Mouse (Mus musculus) gastrocnemius, adult 2 months (tissue): ENCODE results near the gene Gm3636. TPM values are rescaled to one million over a fixed set of nuclear protein-coding genes. Genes with fewer than 3 reads are reported as not detected.
"Not testable (repeated sequence)": the region's sequence is repeated elsewhere in the genome, so short reads cannot be mapped to it uniquely, and the experiment has no call there.

ENCODE experiments used
- DNase-seq: peaks from one replicate; pipeline ENCODE4 v3.0.0; 2022
- H3K27ac ChIP-seq: fragments of 200-600 bp; 2 replicates; pipeline ENCODE4 v1.8.1; 2022; ENCODE audit warnings: mild to moderate bottlenecking
- H3K4me3 ChIP-seq: fragments of 200-600 bp; 2 replicates; pipeline ENCODE4 v1.8.1; 2022; ENCODE audit warnings: mild to moderate bottlenecking, moderate library complexity
- CTCF ChIP-seq: fragments of 200-600 bp; IDR thresholded peaks from 2 replicates; pipeline ENCODE4 v1.8.1; 2022; ENCODE audit warnings: antibody characterized with exemption, mild to moderate bottlenecking, moderate library complexity
- intact Hi-C: fragments of 180-260 bp; cut with DNase I; formaldehyde crosslinking; loops from one replicate; pipeline ENCODE4 v1.15.1; 2025
- long read RNA-seq, 2 experiments: library from polyadenylated mRNA; stranded (forward); transcript quantifications; one replicate each; pipeline ENCODE4 v2.0.0; 2021
- total RNA-seq, 2 experiments: library from RNA; stranded (reverse); gene quantifications; 2 replicates each; pipeline ENCODE4 v1.2.3; 2021

Gm3636 gene
- 1 to 10 TPM in 1 of 2 experiments, under 1 TPM in 1; 0.18 to 2.1 TPM for total RNA-seq
- long read RNA-seq, experiment 1, partial matches to known transcripts: 0 of 1 reads
- long read RNA-seq, experiment 1, other reads (novel, unspliced or antisense): 1 of 1 reads
- long read RNA-seq, experiment 2: 0 reads

DNA sequence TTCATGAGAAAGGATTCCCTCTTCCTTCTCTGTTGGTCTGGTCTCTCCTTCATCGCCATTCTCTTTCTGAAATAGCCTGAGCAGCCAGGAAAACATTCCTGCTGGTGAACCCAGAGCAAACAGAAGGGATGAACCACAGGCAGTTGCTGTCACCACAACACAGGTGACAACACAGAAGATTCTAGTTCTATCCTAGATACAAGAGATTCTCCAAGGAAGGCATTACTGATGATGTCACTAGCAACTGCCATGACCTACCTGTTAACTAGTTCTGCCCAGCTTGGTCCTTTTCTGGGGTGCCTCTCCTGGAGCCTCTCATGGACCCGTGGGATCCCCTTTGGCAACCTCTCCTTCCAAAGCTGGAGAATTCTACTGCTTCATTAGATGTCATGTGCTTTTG, at the start of gene Gm3636:
Gm3636 (minus strand) TSS at position 101 of the 400 bp plus-strand sequence.
- H3K4me3 ChIP-seq, intact Hi-C loops, DNase-seq: not testable (repeated sequence)

DNA sequence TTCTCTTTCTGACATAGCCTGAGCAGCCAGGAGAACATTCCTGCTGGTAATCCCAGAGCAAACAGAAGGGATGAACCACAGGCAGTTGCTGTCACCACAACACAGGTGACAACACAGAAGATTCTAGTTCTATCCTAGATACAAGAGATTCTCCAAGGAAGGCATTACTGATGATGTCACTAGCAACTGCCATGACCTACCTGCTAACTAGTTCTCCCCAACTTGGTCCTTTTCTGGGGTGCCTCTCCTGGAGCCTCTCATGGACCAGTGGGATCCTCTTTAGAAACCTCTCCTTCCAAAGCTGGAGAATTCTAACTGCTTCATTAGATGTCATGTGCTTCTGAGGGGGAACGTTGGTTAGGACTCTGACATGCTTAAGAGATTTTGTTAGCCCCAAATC, 32.2 kb upstream of the Gm3636 start, which contains the start of gene Gm8362:
Gm8362 (minus strand) TSS at position 101 of the 400 bp plus-strand sequence.
- intact Hi-C loops, DNase-seq: not testable (repeated sequence)

More for the DNA sequence above, at the start of gene Gm3636:
- not testable (repeated sequence) for H3K27ac ChIP-seq

DNA sequence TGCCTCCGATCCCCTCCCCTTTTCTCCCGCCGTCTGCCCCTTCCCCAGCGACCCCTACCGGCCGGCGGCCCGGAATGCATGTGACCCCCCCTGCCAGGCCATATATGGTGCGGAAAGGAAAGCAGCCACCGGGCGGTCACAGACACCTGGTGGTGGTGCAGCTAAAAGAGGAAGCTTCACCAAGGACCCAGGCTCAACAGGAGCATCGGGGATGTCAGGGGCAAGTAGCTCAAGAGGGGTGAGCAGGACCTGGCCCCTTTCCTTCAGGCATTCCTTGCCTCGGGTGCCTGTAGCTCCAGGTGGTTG, 15.1 kb upstream of the Gm3636 start:
- peak; percentile 15 for DNase-seq
- peak; percentile 11; the same call in 1 of the 2 replicates for TF ChIP-seq CTCF
- H3K27ac ChIP-seq, intact Hi-C loops: not testable (repeated sequence)
- peak overlapping the region; percentile 65 for H3K4me3 ChIP-seq

More for the DNA sequence above, 32.2 kb upstream of the Gm3636 start, which contains the start of gene Gm8362:
- H3K4me3 ChIP-seq, H3K27ac ChIP-seq: not testable (repeated sequence)

DNA sequence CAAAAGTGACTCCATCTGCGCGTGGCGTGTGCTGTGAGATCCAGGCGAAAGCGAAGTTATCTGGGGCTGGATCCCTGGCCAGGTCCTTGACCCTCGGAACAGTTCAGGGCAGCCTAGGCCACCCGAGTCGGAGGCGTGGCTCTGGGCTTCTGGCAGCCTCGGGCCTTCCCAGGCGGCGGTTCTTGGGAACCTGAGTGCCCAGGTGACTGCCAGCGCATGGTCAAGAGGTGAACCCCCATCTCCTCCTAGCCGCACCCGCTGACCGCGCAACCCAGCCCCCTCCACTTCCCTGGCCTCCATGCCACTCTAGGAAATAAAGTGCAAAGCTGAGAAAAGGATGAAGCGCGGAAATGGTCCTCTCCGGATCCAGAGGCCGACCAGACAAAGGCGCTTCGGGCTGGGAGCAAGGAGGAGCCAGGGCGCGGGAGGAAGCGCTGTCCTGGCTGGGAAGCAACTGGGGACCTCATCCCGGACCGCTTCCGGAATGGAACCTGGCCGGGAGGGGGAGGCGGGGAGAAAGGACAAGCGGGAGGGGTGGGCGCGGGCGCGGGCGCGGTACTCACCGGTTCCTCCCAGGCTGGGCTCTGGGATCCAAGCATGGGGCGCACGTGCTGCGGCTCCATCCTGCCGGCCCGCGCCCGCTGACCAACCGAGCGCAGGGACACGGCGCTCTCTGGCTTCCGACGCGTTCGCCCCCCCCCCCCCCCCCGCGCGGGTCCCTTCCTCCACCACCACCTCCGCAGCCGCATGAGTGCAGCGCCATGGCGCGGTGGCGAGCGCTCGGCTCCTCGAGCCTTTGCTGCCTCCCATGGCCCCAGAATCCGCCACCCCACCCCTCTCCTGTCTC, 14.5 kb upstream of the Gm3636 start:
- peak overlapping the region; percentile 65 for H3K4me3 ChIP-seq
- peak; percentile 21 for DNase-seq
- H3K27ac ChIP-seq, intact Hi-C loops: not testable (repeated sequence)

DNA sequence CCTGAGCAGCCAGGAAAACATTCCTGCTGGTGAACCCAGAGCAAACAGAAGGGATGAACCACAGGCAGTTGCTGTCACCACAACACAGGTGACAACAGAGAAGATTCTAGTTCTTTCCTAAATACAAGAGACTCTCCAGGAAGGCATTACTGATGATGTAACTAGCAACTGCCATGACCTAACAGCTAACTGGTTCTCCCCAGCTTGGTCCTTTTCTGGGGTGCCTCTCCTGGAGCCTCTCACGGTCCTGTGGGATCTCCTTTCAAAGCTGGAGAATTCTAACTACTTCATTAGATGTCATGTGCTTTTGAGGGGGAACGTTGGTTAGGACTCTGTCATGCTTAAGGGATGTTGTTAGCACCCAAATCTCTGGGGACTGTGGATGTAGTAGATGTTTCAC, 22.0 kb downstream of the Gm3636 start, which contains the start of gene Gm8050:
Gm8050 (minus strand) TSS at position 101 of the 400 bp plus-strand sequence.
- intact Hi-C loops, DNase-seq, H3K4me3 ChIP-seq, H3K27ac ChIP-seq: not testable (repeated sequence)

Other genes starting within 250 kb of the Gm3636 start
- not detected for gene Gm8356, start 205.0 kb downstream of the Gm3636 start, total RNA-seq
- under 1 TPM in 1 of 2 experiments, not detected in 1; 0.14 TPM for gene Gm3629, start 151.7 kb downstream of the Gm3636 start, total RNA-seq
- gene Gm3460, start 119.9 kb downstream of the Gm3636 start, total RNA-seq: not detected
- not detected for gene Gm10251, start 58.2 kb downstream of the Gm3636 start, total RNA-seq
- gene Gm8050, start 22.1 kb downstream of the Gm3636 start, total RNA-seq: not detected
- gene Gm8362, start 32.1 kb upstream of the Gm3636 start, total RNA-seq: not detected
- gene Gm3642, start 98.0 kb upstream of the Gm3636 start, total RNA-seq: not detected
- under 1 TPM in 1 of 2 experiments, not detected in 1; 0.28 TPM for gene Gm3667, start 147.6 kb upstream of the Gm3636 start, total RNA-seq
- gene Gm6356, start 231.5 kb upstream of the Gm3636 start, total RNA-seq: not detected